Mouse (Mus musculus) intestine, embryonic 14.5 days (tissue): Measurements from ENCODE around the gene Fbxl5. TPM values are rescaled to one million over a fixed set of nuclear protein-coding genes. Genes with fewer than 3 reads are reported as not detected.

Source experiments
- ATAC-seq: fragments of 200-750 bp; cut with Nextera tagmentation; replicated peaks from 2 replicates; pipeline ENCODE4 v1.8.0; 2017; ENCODE audit warnings: low read depth, moderate number of reproducible peaks, moderate TSS enrichment, moderate library complexity; ENCODE audit not compliant: low FRiP score, low TSS enrichment
- DNase-seq: peaks from one replicate; pipeline ENCODE4 v3.0.0-alpha.2; 2018; ENCODE audit warnings: low spot score
- H3K27ac ChIP-seq: fragments of 300-500 bp; sonication (generic); 2 replicates; pipeline ENCODE4 v1.5.1; 2014; ENCODE audit warnings: low read depth, mild to moderate bottlenecking, control low read depth
- H3K27me3 ChIP-seq: fragments of 300-500 bp; sonication (generic); replicated peaks from 2 replicates; pipeline ENCODE4 v1.6.1; 2014; ENCODE audit warnings: low read length, control low read depth; ENCODE audit not compliant: control insufficient read depth, insufficient read depth
- H3K36me3 ChIP-seq: fragments of 300-500 bp; sonication (generic); 2 replicates; pipeline ENCODE4 v1.6.1; 2014; ENCODE audit warnings: low read length, control low read depth; ENCODE audit not compliant: control insufficient read depth, insufficient read depth
- H3K4me1 ChIP-seq: fragments of 300-500 bp; sonication (generic); replicated peaks from 2 replicates; pipeline ENCODE4 v1.6.1; 2014; ENCODE audit warnings: low read length, control low read depth, mixed read lengths; ENCODE audit not compliant: control insufficient read depth, insufficient read depth
- H3K4me2 ChIP-seq: fragments of 300-500 bp; sonication (generic); 2 replicates; pipeline ENCODE4 v1.6.1; 2014; ENCODE audit warnings: low read length
- H3K4me3 ChIP-seq: fragments of 300-500 bp; sonication (generic); 2 replicates; pipeline ENCODE4 v1.5.1; 2014; ENCODE audit warnings: low read depth, low read length, control low read depth, mixed read lengths
- H3K9ac ChIP-seq: fragments of 300-500 bp; sonication (generic); 2 replicates; pipeline ENCODE4 v1.6.1; 2014; ENCODE audit warnings: mild to moderate bottlenecking, low read length
- H3K9me3 ChIP-seq: fragments of 300-500 bp; sonication (generic); 2 replicates; pipeline ENCODE4 v1.6.1; 2016; ENCODE audit warnings: low read length, control low read depth; ENCODE audit not compliant: control insufficient read depth
- whole genome bisulfite sequencing: fragments of 180-500 bp; shearing (Covaris S2); extraction: QIAGEN DNeasy Blood & Tissue Kit; methylation state at CpG from one replicate; pipeline ENCODE4 v1.1.7; 2014; 5-methylcytosine and 5-hydroxymethylcytosine counted together
- polyA plus RNA-seq: library from polyadenylated mRNA; unstranded; fragments of >200 nt; fragmentation: Nextera tagmentation; extraction: Ambion mirVana; gene quantifications from 2 replicates; pipeline ENCODE4 v1.2.1, GENCODE M21; 2014

Gene Fbxl5
- polyA plus RNA-seq, 1 experiment from 2014 or later = 65.6 TPM

DNA sequence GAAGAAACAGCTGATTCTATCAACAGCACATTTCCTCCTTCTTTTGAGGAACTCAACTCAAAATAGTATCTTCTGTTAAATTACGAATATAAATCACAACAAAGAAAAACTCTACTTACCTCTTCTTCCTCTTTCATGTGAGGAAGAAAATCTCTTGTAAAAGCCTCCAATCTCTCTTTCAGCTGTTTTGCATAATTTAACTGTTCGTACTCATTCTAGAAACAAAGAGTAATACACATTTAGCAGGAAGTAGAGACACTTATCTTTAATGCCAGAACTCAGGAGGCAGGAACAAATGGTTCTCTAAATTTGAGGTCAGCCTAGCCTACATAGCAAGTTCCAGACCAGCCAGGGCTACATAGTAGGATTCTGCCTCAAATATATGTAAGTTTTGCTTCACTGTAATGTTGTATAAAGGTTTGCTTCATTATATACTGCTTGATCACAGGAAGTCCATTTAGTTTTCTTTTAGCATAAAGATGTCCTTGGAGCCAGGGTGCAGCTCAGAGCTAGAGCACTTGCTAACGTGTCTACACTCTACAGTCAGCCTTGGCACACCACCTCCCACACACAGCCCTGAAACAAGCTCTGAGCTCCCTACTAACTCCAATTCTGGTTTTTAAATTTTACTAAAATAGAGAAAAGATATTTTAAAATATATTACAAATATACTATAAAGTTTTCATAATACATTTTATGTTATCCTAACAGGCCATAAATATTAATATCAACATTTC is 50.7 kb downstream of the Fbxl5 start:
- no peak for DNase-seq
- H3K4me1 ChIP-seq = no peaks in the 10 kb centered on the region
- H3K9me3 ChIP-seq = no peaks in the 10 kb centered on the region

DNA sequence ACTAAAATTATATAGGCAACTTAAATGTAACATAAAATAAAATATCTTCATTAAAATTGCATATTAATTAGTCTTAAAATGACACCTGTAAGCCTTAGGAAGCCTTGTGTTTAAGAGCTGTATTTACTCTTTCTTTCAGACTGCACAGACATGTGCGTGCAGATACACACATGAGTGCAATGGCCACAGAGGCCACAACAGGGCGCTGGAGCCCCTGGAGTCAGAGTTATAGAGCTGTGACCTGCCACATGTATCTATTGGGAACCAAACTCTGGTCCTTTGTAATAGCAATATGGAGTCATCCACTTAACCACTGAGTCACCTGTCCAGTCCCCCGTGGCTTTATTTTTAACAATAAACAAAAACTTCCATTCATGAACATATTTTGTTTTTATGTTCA is 72.3 kb downstream of the Fbxl5 start:
- no peak overlapping the region for H3K4me3 ChIP-seq
- no peaks in the 10 kb centered on the region for H3K4me1 ChIP-seq
- peaks cover 25% of the 10 kb centered on the region for H3K36me3 ChIP-seq
- H3K9ac ChIP-seq = no peak overlapping the region
- 83% methylated on average over 3 of the region's 3 CpGs for WGBS
- ATAC-seq (no peak), DNase-seq (no peak)
- H3K9me3 ChIP-seq = no peaks in the 10 kb centered on the region
- no peaks in the 10 kb centered on the region for H3K27me3 ChIP-seq
- H3K27ac ChIP-seq = no peak overlapping the region
- no peak overlapping the region for H3K4me2 ChIP-seq

More for the DNA sequence above, 50.7 kb downstream of the Fbxl5 start:
- WGBS = 82% methylated on average over 3 of the region's 3 CpGs
- Histone ChIP-seq H3K27ac (no peak overlapping the region), H3K4me3 (no peak overlapping the region), H3K27me3 (no peaks in the 10 kb centered on the region), H3K4me2 (no peak overlapping the region), H3K9ac (no peak overlapping the region), H3K36me3 (peaks cover 46% of the 10 kb centered on the region)
- ATAC-seq = no peak

DNA sequence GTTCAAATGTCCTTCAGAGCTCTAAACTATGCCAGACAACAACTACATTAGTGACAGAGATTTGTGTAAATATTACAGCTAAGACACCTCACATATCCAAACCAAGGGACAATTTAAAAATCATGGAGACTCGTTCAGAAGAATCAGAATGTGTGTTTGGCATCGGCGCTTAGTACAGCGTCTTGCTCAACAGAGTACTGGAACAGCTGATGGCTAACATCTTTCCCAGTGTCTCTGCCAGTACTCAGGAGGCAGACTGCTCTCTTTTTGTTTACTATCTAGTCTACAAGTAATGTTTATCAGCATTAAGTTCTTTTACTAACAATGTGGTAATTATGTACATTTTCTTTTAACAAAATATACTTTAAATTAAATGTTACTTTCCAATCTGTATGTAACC is 73.4 kb downstream of the Fbxl5 start:
- Histone ChIP-seq H3K27me3 (no peaks in the 10 kb centered on the region), H3K4me3 (no peak overlapping the region), H3K4me1 (no peaks in the 10 kb centered on the region), H3K36me3 (peaks cover 34% of the 10 kb centered on the region), H3K27ac (no peak overlapping the region), H3K9me3 (no peaks in the 10 kb centered on the region), H3K9ac (no peak overlapping the region), H3K4me2 (no peak overlapping the region)
- DNase-seq (no peak), ATAC-seq (no peak)
- WGBS = 87% methylated on average over 4 of the region's 4 CpGs

DNA sequence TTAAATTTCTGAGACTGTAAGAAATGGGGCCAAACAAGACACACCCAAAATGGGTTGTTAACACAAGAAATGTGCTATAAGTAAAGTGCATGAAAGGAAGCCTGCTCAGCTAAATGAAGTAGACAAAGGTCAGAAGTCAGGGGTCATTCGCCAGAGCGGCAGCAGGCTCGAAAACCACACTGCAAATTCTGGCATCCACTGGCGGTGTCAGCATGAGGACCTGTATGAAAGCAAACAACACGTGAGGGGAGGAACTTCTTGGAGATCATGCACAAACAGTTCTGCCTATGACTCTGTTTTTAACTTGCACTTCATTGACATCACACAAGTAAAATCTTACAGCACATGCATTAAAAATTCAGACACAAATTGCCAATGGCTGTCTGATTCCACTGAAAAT is 76.3 kb downstream of the Fbxl5 start:
- Histone ChIP-seq H3K9ac (no peak overlapping the region), H3K36me3 (peaks cover 54% of the 10 kb centered on the region), H3K4me2 (no peak overlapping the region), H3K9me3 (no peaks in the 10 kb centered on the region), H3K27me3 (no peaks in the 10 kb centered on the region), H3K4me3 (no peak overlapping the region), H3K27ac (no peak overlapping the region), H3K4me1 (no peaks in the 10 kb centered on the region)
- ATAC-seq (no peak), DNase-seq (no peak)
- WGBS = 60% methylated on average over 5 of the region's 5 CpGs

DNA sequence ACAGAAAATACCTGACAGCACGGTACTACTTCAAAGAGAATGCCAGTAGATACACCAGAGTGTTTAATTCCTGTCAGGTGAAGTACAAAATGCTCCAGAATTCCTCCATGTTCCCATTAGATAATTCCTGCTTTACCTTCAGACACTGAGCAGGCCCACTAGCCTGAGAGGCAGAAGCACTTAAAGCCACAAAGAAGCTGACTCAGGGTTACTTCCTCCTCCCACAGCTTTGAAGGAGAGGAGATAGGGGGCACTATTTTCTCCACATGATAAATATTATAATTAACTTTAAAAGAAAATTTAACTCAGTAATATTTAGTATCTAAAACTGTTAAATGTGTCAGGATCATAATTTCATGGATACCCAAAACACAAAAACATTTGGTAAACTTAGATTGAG is 77.3 kb downstream of the Fbxl5 start:
- Histone ChIP-seq H3K27ac (no peak overlapping the region), H3K36me3 (peaks cover 56% of the 10 kb centered on the region), H3K4me3 (no peak overlapping the region), H3K9ac (no peak overlapping the region), H3K4me2 (no peak overlapping the region), H3K4me1 (no peaks in the 10 kb centered on the region), H3K9me3 (no peaks in the 10 kb centered on the region), H3K27me3 (no peaks in the 10 kb centered on the region)
- DNase-seq = no peak
- no peak for ATAC-seq
- WGBS = 76% methylated on average over 1 of the region's 1 CpGs

DNA sequence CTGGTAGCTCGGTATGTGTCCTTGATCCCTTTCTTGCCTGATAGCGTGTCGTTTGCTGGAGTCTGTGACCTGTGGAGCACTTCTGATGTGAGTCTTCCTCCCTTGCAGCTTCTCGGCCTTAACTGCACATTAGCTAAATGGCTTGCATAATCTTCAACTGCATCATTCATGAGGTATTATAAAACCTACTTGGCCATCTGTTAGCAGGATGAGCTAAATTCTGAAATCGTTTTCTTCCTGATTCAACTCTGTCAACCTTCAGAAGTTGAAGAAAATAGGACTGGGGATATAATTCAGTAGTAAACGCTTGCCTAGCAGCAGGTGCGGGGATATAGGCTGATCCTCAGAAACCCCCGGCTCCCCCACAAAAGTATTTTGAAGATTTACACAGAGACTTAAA is 89.1 kb downstream of the Fbxl5 start:
- no peaks in the 10 kb centered on the region for H3K4me1 ChIP-seq
- no peak overlapping the region for H3K9ac ChIP-seq
- no peak overlapping the region for H3K4me2 ChIP-seq
- H3K36me3 ChIP-seq = peaks cover 59% of the 10 kb centered on the region
- no peak overlapping the region for H3K4me3 ChIP-seq
- no peak overlapping the region for H3K27ac ChIP-seq
- no peaks in the 10 kb centered on the region for H3K9me3 ChIP-seq
- DNase-seq = no peak
- H3K27me3 ChIP-seq = no peaks in the 10 kb centered on the region
- no peak for ATAC-seq
- WGBS = 86% methylated on average over 8 of the region's 8 CpGs

DNA sequence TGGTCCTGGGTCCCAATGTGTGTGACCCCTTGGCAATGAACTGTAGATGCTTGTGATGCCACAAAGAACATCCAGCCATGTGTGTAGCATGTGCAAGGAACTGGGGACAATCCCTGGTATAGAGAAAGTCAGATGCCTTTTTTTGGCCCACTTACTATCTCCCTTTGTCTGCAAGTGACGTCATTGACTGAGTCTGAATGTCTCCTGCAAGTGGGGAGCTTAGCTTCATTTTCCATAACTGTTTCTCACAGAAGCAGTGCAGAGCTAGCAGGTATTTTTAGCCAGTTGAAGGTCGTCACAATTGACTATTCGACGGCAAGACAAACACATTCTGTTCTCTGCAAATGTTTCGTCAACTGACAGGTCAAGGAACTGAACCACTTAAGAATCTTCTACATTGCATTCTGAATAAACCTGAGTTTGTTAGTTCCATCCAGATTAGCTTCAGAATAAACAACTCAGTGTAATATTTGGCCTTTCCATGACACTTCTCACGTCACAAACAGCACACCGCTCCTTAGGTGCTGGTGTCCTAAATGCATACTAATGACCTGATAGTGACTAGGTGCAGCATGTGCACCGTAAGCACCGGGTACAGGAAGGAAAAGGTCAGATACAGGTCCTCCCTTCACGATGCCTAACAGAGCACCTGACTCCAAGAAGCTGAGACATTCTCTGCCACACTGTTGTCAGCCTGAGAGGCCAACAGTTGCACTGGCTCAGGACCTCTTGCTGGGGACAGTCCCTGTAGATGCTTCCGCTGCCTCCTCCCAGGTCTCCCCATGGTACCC is 92.9 kb downstream of the Fbxl5 start:
- Histone ChIP-seq H3K4me3 (no peak overlapping the region), H3K4me1 (no peaks in the 10 kb centered on the region), H3K9ac (no peak overlapping the region), H3K4me2 (no peak overlapping the region), H3K9me3 (no peaks in the 10 kb centered on the region), H3K36me3 (peaks cover 63% of the 10 kb centered on the region), H3K27ac (no peak overlapping the region), H3K27me3 (no peaks in the 10 kb centered on the region)
- 81% methylated on average over 11 of the region's 11 CpGs for WGBS
- DNase-seq = no peak
- ATAC-seq = no peak

DNA sequence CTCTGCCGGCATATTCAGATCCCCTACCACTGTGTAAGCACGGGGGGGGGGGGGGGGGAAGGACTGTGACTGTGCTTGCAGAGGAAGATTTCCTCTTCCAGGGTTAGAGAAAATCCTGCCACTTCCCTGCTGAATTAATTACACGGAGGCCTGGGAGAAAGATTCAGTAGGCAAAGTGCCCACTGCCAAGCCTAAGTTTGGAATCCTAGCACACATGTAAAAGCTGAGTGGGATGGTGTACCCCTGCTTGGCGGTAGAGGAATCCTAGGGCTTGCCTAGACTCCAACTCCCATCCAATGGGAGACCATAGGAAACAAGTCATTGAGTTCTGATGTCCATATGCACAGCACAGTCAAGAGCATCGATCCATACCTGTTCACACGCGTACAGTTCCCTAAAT is 97.6 kb downstream of the Fbxl5 start:
- DNase-seq (no peak), ATAC-seq (no peak)
- peaks cover 74% of the 10 kb centered on the region for H3K36me3 ChIP-seq
- H3K27ac ChIP-seq = no peak overlapping the region
- H3K9me3 ChIP-seq = no peaks in the 10 kb centered on the region
- no peak overlapping the region for H3K4me2 ChIP-seq
- WGBS = 84% methylated on average over 7 of the region's 7 CpGs
- no peak overlapping the region for H3K9ac ChIP-seq
- no peak overlapping the region for H3K4me3 ChIP-seq
- H3K4me1 ChIP-seq = no peaks in the 10 kb centered on the region
- H3K27me3 ChIP-seq = no peaks in the 10 kb centered on the region

DNA sequence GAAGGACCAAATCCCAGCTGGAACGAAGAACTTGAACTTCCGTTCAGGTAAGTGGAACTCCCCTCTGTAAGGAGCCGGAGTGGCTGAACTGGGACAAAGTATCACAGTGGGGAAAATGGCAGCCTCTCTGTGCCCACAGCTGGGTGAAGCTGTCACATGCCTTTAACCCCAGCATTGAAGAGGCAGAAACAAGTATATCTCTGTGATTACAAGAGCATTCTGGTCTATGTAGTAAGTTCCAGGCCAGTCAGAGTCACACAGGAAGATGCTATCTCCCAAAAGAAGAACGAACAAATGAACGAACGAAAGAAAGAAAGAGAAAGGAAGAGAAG is 99.0 kb downstream of the Fbxl5 start:
- Histone ChIP-seq H3K9me3 (no peaks in the 10 kb centered on the region), H3K9ac (no peak overlapping the region), H3K27ac (no peak overlapping the region), H3K4me1 (no peaks in the 10 kb centered on the region), H3K27me3 (no peaks in the 10 kb centered on the region), H3K36me3 (peaks cover 76% of the 10 kb centered on the region), H3K4me3 (no peak overlapping the region), H3K4me2 (no peak overlapping the region)
- DNase-seq (no peak), ATAC-seq (no peak)
- WGBS = 95% methylated on average over 6 of the region's 6 CpGs
